Mouse (Mus musculus) kidney, postnatal 0 days (tissue): ENCODE data around the gene Mybpc3. TPM values are rescaled to one million over a fixed set of nuclear protein-coding genes. Genes with fewer than 3 reads are reported as not detected.

Experiments used
- ATAC-seq: fragments of 200-750 bp; cut with Nextera tagmentation; replicated peaks from 2 replicates; pipeline ENCODE4 v1.8.0; 2017; ENCODE audit warnings: low read depth, moderate number of reproducible peaks, moderate TSS enrichment, moderate library complexity; ENCODE audit not compliant: low FRiP score
- DNase-seq: peaks from one replicate; pipeline ENCODE4 v3.0.0-alpha.2; 2016; ENCODE audit warnings: low spot score
- H3K27ac ChIP-seq: fragments of 300-500 bp; sonication (generic); 2 replicates; pipeline ENCODE4 v1.5.1; 2014; ENCODE audit warnings: mild to moderate bottlenecking
- H3K27me3 ChIP-seq: fragments of 300-500 bp; sonication (generic); 2 replicates; pipeline ENCODE4 v1.6.1; 2014; ENCODE audit warnings: low read length, mixed read lengths; ENCODE audit not compliant: insufficient read depth
- H3K36me3 ChIP-seq: fragments of 300-500 bp; sonication (generic); 2 replicates; pipeline ENCODE4 v1.6.1; 2014; ENCODE audit warnings: low read length, mixed read lengths; ENCODE audit not compliant: insufficient read depth
- H3K4me1 ChIP-seq: fragments of 300-500 bp; sonication (generic); replicated peaks from 2 replicates; pipeline ENCODE4 v1.6.1; 2014; ENCODE audit warnings: antibody characterized with exemption, low read length, mixed read lengths; ENCODE audit not compliant: insufficient read depth
- H3K4me2 ChIP-seq: fragments of 300-500 bp; sonication (generic); 2 replicates; pipeline ENCODE4 v1.6.1; 2014; ENCODE audit warnings: mild to moderate bottlenecking, low read length, moderate library complexity, mixed read lengths
- H3K4me3 ChIP-seq: fragments of 300-500 bp; sonication (generic); replicated peaks from 2 replicates; pipeline ENCODE4 v1.5.1; 2014; ENCODE audit warnings: low read depth, low read length
- H3K9ac ChIP-seq: fragments of 300-500 bp; sonication (generic); 2 replicates; pipeline ENCODE4 v1.6.1; 2014; ENCODE audit warnings: low read depth, low read length
- H3K9me3 ChIP-seq: fragments of 300-500 bp; sonication (generic); replicated peaks from 2 replicates; pipeline ENCODE4 v1.6.1; 2016; ENCODE audit warnings: low read length, inconsistent platforms, mixed read lengths
- CTCF ChIP-seq: IDR thresholded peaks from 2 replicates; pipeline ENCODE4 v1.5.1; 2016; ENCODE audit warnings: antibody characterized with exemption, low read depth, mild to moderate bottlenecking, moderate library complexity
- WGBS: fragments of 180-500 bp; shearing (Covaris S2); extraction: QIAGEN DNeasy Blood & Tissue Kit; methylation state at CpG from one replicate; pipeline ENCODE4 v1.1.7; 2014; 5-methylcytosine and 5-hydroxymethylcytosine counted together
- polyA plus RNA-seq: library from polyadenylated mRNA; unstranded; fragments of >200 nt; fragmentation: Nextera tagmentation; extraction: Ambion mirVana; gene quantifications from 2 replicates; pipeline ENCODE4 v1.2.1, GENCODE M21; 2015

Mybpc3 gene
- polyA plus RNA-seq, 1 experiment from 2014 or later: 0.13 TPM

DNA sequence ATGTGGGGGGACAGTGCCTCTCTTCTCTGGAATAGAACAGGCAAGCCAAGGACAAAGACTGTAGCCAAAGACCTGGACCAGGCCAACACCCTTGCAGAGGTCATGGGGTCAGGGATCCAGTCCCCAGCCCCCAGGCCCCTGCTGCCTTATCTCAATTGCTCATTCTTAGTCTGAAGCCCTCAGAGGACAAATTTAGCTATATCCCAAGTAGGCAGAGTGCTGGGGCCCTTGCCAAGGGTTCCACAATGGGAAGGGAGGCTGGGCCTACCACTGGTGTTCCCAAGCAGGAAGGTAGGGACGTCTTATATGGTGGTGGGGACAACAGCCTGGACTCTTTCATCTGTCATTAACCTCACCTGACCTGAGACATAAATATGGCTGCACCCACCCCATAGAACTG lies 703 bp downstream of the Mybpc3 start:
- Histone ChIP-seq H3K9me3 (no peaks in the 10 kb centered on the region), H3K4me3 (no peak overlapping the region), H3K4me1 (peaks cover 7% of the 10 kb centered on the region), H3K4me2 (no peak overlapping the region), H3K9ac (no peak overlapping the region), H3K27me3 (no peaks in the 10 kb centered on the region), H3K36me3 (no peaks in the 10 kb centered on the region), H3K27ac (no peak overlapping the region)
- WGBS: 19% methylated on average over 1 of the region's 1 CpGs
- TF ChIP-seq CTCF: no peak
- DNase-seq (no peak), ATAC-seq (no peak)

DNA sequence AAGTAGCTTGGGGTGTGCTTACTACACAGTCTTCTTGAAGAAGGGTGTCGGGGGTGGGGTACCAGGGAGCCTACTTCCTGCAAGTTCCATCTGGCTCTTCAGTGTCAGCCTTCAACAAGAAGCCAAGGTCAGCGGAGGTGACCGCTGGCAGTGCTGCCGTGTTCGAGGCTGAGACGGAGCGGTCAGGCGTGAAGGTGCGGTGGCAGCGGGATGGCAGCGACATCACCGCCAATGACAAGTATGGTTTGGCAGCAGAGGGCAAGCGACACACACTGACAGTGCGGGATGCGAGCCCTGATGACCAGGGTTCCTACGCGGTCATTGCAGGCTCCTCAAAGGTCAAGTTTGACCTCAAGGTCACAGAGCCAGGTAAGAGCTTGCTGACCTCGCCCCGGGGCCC lies 1.1 kb downstream of the Mybpc3 start:
- TF ChIP-seq CTCF: no peak
- H3K27ac ChIP-seq: no peak overlapping the region
- 78% methylated on average over 19 of the region's 19 CpGs for WGBS
- peaks cover 7% of the 10 kb centered on the region for H3K4me1 ChIP-seq
- DNase-seq: no peak
- H3K9me3 ChIP-seq: no peaks in the 10 kb centered on the region
- H3K9ac ChIP-seq: no peak overlapping the region
- H3K36me3 ChIP-seq: no peaks in the 10 kb centered on the region
- no peak overlapping the region for H3K4me2 ChIP-seq
- H3K27me3 ChIP-seq: no peaks in the 10 kb centered on the region
- ATAC-seq: no peak
- no peak overlapping the region for H3K4me3 ChIP-seq

DNA sequence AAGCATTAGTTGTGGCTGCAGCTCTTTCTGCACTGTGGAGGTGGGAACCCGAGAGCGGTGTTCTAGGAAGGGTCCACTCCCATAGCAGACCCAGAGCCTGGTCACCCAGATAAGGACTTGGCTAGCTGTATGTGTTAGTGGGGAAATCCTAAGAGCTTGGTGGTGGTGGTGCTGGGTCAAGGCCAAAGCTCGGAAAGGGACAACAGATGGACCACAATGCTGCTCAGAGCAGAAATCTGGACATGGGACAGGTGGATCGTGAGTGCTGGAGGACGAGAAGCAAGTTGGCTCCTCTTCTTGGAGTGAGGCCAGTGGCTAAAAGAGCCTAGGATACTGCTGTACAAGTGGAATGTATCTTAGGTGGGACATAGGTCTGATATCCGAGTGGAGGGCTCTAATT lies 1.6 kb downstream of the Mybpc3 start:
- peaks cover 7% of the 10 kb centered on the region for H3K4me1 ChIP-seq
- H3K36me3 ChIP-seq: no peaks in the 10 kb centered on the region
- H3K27ac ChIP-seq: no peak overlapping the region
- no peak overlapping the region for H3K4me3 ChIP-seq
- 85% methylated on average over 6 of the region's 6 CpGs for WGBS
- ATAC-seq (no peak), DNase-seq (no peak)
- no peak overlapping the region for H3K4me2 ChIP-seq
- no peak overlapping the region for H3K9ac ChIP-seq
- H3K27me3 ChIP-seq: no peaks in the 10 kb centered on the region
- no peaks in the 10 kb centered on the region for H3K9me3 ChIP-seq
- TF ChIP-seq CTCF: no peak

DNA sequence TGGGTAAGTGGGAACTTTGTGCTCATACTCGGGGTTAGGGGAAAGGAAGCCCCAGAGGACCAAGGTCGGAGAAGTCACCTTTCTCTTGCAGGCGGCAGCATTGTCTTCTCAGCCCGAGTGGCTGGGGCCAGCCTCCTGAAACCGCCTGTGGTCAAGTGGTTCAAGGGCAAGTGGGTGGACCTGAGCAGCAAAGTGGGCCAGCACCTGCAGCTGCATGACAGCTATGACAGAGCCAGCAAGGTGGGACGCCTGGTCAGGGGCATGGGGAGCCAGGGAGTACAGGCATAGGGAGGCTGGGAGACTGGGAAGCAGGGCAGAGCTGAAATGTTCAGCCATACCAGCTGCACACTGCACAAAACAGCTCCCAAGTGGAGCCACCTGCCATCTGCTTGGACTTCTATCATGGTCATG lies 2.3 kb downstream of the Mybpc3 start:
- ATAC-seq (no peak), DNase-seq (no peak)
- Histone ChIP-seq H3K27me3 (no peaks in the 10 kb centered on the region), H3K27ac (no peak overlapping the region), H3K36me3 (no peaks in the 10 kb centered on the region), H3K9me3 (no peaks in the 10 kb centered on the region), H3K4me3 (no peak overlapping the region), H3K9ac (no peak overlapping the region), H3K4me2 (no peak overlapping the region), H3K4me1 (peaks cover 2% of the 10 kb centered on the region; the same call in 1 of the 2 replicates)
- no peak for TF ChIP-seq CTCF
- WGBS: 69% methylated on average over 6 of the region's 6 CpGs

DNA sequence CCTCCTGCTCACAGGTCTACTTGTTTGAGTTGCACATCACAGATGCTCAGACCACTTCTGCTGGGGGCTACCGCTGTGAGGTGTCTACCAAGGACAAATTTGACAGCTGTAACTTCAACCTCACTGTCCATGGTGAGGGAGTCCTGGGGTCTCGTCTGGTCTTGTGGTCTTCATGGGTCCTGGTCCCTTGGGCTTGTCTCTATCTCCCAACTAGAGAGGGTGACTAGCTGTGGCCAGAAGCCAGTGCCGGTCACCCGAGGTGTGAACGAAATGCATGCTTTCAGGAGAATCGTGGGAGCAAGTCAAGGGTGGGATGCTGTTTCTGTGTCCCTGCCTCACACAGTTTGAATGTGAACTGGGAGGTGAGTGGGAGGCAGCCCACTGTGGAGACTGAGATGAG lies 3.1 kb downstream of the Mybpc3 start:
- H3K9me3 ChIP-seq: no peaks in the 10 kb centered on the region
- no peak overlapping the region for H3K4me2 ChIP-seq
- no peak for TF ChIP-seq CTCF
- no peak overlapping the region for H3K9ac ChIP-seq
- H3K27me3 ChIP-seq: no peaks in the 10 kb centered on the region
- no peak for DNase-seq
- WGBS: 59% methylated on average over 6 of the region's 6 CpGs
- H3K4me1 ChIP-seq: no peaks in the 10 kb centered on the region
- ATAC-seq: no peak
- no peaks in the 10 kb centered on the region for H3K36me3 ChIP-seq
- no peak overlapping the region for H3K4me3 ChIP-seq
- no peak overlapping the region for H3K27ac ChIP-seq

DNA sequence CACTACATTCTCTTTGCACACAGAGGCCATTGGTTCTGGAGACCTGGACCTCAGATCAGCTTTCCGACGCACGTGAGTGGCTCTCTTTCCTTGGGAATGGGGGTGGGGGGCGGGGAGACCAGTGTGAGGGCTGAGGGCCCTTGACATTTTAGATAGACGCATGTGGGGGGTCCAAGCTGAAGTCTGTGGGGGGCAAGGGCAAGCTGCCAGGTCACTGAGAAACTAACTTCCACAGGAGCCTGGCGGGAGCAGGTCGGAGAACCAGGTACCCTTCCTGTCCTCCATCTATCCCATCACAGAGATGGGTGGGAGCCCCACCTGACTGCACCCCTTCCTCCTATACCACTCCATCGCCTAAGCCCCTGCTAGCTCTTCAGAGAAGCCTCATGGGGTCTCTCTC lies 3.6 kb downstream of the Mybpc3 start:
- H3K4me2 ChIP-seq: no peak overlapping the region
- no peak overlapping the region for H3K27ac ChIP-seq
- H3K9me3 ChIP-seq: no peaks in the 10 kb centered on the region
- H3K9ac ChIP-seq: no peak overlapping the region
- no peak for DNase-seq
- TF ChIP-seq CTCF: no peak
- H3K36me3 ChIP-seq: no peaks in the 10 kb centered on the region
- no peak overlapping the region for H3K4me3 ChIP-seq
- 41% methylated on average over 7 of the region's 8 CpGs for WGBS
- no peaks in the 10 kb centered on the region for H3K4me1 ChIP-seq
- no peak for ATAC-seq
- no peaks in the 10 kb centered on the region for H3K27me3 ChIP-seq

DNA sequence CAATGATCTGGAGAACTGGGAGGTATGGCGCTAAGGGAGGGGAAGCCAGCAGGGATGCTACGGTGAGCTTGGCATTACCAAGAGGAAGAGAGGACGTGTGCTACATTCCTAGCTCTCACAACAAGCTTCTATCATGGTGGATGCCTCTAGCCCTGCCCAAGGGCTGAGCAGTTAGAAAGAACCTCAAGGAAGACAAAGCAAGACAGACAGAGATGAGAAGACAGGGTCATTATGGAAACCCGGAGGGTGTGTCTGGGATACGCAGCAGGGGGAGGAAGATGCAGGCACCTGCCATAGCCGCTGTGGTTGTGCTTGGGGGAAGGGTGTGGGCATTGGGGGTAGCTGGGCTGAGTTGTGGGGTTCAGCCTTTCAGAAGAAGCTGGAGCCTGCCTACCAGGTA lies 5.6 kb downstream of the Mybpc3 start:
- Histone ChIP-seq H3K9me3 (no peaks in the 10 kb centered on the region), H3K9ac (no peak overlapping the region), H3K36me3 (no peaks in the 10 kb centered on the region), H3K4me1 (no peaks in the 10 kb centered on the region), H3K4me2 (no peak overlapping the region), H3K27ac (no peak overlapping the region), H3K4me3 (no peak overlapping the region), H3K27me3 (no peaks in the 10 kb centered on the region)
- no peak for TF ChIP-seq CTCF
- DNase-seq (no peak), ATAC-seq (no peak)
- 78% methylated on average over 6 of the region's 6 CpGs for WGBS
